Mouse (Mus musculus) hindbrain, embryonic 13.5 days (tissue): ENCODE results near the gene 1110032A03Rik. TPM values are rescaled to one million over a fixed set of nuclear protein-coding genes. Genes with fewer than 3 reads are reported as not detected.
A peak's percentile ranks its signal among the peaks of the same experiment; 100 is the strongest.

Source experiments
- ATAC-seq: fragments of 200-750 bp; cut with Nextera tagmentation; 2 replicates; pipeline ENCODE4 v1.8.0; 2017; ENCODE audit warnings: moderate TSS enrichment; ENCODE audit not compliant: low FRiP score
- H3K27ac ChIP-seq: fragments of 300-500 bp; sonication (generic); 2 replicates; pipeline ENCODE4 v1.5.1; 2015; ENCODE audit warnings: inconsistent platforms, mild to moderate bottlenecking, moderate library complexity
- H3K27me3 ChIP-seq: fragments of 300-500 bp; sonication (generic); 2 replicates; pipeline ENCODE4 v1.6.1; 2015; ENCODE audit warnings: mild to moderate bottlenecking, inconsistent platforms
- H3K36me3 ChIP-seq: fragments of 300-500 bp; sonication (generic); 2 replicates; pipeline ENCODE4 v1.6.1; 2015; ENCODE audit warnings: mild to moderate bottlenecking, inconsistent platforms
- H3K4me1 ChIP-seq: fragments of 300-500 bp; sonication (generic); replicated peaks from 2 replicates; pipeline ENCODE4 v1.6.1; 2015; ENCODE audit warnings: inconsistent platforms
- H3K4me2 ChIP-seq: fragments of 300-500 bp; sonication (generic); 2 replicates; pipeline ENCODE4 v1.6.1; 2015; ENCODE audit warnings: inconsistent platforms, mild to moderate bottlenecking, moderate library complexity
- H3K4me3 ChIP-seq: fragments of 300-500 bp; sonication (generic); 2 replicates; pipeline ENCODE4 v1.5.1; 2015; ENCODE audit warnings: mild to moderate bottlenecking, inconsistent platforms
- H3K9ac ChIP-seq: fragments of 300-500 bp; sonication (generic); 2 replicates; pipeline ENCODE4 v1.6.1; 2015; ENCODE audit warnings: mild to moderate bottlenecking, inconsistent platforms
- H3K9me3 ChIP-seq: fragments of 300-500 bp; sonication (generic); 2 replicates; pipeline ENCODE4 v1.6.1; 2016; ENCODE audit warnings: inconsistent platforms
- WGBS: fragments of 180-500 bp; shearing (Covaris S2); methylation state at CpG from one replicate; pipeline ENCODE4 v1.1.7; 2015; 5-methylcytosine and 5-hydroxymethylcytosine counted together
- polyA plus RNA-seq: library from polyadenylated mRNA; unstranded; fragments of >200 nt; fragmentation: Nextera tagmentation; extraction: Ambion mirVana; gene quantifications from 2 replicates; pipeline ENCODE4 v1.2.1, GENCODE M21; 2015

Gene 1110032A03Rik
- polyA plus RNA-seq, 1 experiment from 2014 or later: 64.6 TPM

- Histone ChIP-seq H3K4me1 (peaks cover 19% of the 10 kb centered on the region), H3K36me3 (no peaks in the 10 kb centered on the region), H3K9me3 (no peaks in the 10 kb centered on the region), H3K27ac (no peak overlapping the region), H3K4me2 (no peak overlapping the region), H3K4me3 (no peak overlapping the region), H3K9ac (no peak overlapping the region), H3K27me3 (peaks cover 17% of the 10 kb centered on the region)
- 74% methylated on average over 2 of the region's 2 CpGs for WGBS
- ATAC-seq: no peak
Measured at GRCm38 (mm10) chr9:50742744-50743143, 32.6 kb downstream of the 1110032A03Rik start.

DNA sequence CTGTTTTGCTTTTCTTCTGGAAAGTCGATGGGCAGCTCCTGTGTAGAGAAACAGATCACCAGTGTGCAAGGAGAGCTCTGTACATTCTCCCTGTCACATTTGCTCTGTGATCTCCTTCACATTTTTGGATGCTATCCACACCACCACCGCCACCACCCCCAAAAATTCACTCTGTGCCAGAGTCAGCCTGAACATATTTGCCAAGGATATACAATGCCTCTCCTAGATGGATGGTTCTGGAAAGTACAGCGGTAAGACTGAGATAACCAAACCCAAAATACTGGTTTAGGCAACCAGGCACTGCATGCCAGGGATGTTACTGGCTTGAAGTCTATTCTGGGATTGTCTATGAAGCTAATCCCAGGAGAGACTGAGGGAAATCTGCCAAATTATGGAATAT lies 33.1 kb downstream of the 1110032A03Rik start:
- 84% methylated on average over 3 of the region's 3 CpGs for WGBS
- H3K27ac ChIP-seq: no peak overlapping the region
- peaks cover 19% of the 10 kb centered on the region for H3K4me1 ChIP-seq
- no peak overlapping the region for H3K9ac ChIP-seq
- no peaks in the 10 kb centered on the region for H3K36me3 ChIP-seq
- H3K4me2 ChIP-seq: no peak overlapping the region
- H3K4me3 ChIP-seq: no peak overlapping the region
- ATAC-seq: no peak
- no peaks in the 10 kb centered on the region for H3K9me3 ChIP-seq
- peaks cover 17% of the 10 kb centered on the region for H3K27me3 ChIP-seq

GRCm38 (mm10) chr9:50740867-50741784 lies 34.2 kb downstream of the 1110032A03Rik start:
- H3K9me3 ChIP-seq: no peaks in the 10 kb centered on the region
- peaks cover 15% of the 10 kb centered on the region for H3K4me1 ChIP-seq
- 89% methylated on average over 14 of the region's 14 CpGs for WGBS
- no peak overlapping the region for H3K9ac ChIP-seq
- H3K4me2 ChIP-seq: no peak overlapping the region
- ATAC-seq: no peak
- H3K27ac ChIP-seq: no peak overlapping the region
- H3K36me3 ChIP-seq: no peaks in the 10 kb centered on the region
- H3K27me3 ChIP-seq: peaks cover 13% of the 10 kb centered on the region
- no peak overlapping the region for H3K4me3 ChIP-seq

- H3K9ac ChIP-seq: peak within 1 kb of the TSS; percentile 35; the same call in 1 of the 2 replicates
- peaks cover 11% of the 10 kb centered on the region for H3K4me1 ChIP-seq
- H3K36me3 ChIP-seq: no peaks in the 10 kb centered on the region
- peak; percentile 92 for ATAC-seq
- no peak within 1 kb of the TSS for H3K27ac ChIP-seq
- peak within 1 kb of the TSS; percentile 60 for H3K4me2 ChIP-seq
- no peaks in the 10 kb centered on the region for H3K9me3 ChIP-seq
- H3K27me3 ChIP-seq: peaks cover 5% of the 10 kb centered on the region; the same call in 1 of the 2 replicates
- H3K4me3 ChIP-seq: peak within 1 kb of the TSS; percentile 36
- 13% methylated on average over 36 of the region's 36 CpGs for WGBS
Measured at GRCm38 (mm10) chr9:50738914-50739870, 36.1 kb downstream of the 1110032A03Rik start, which contains the start of gene Dixdc1. TSS of gene Dixdc1 (minus strand) at chr9:50739517.

DNA sequence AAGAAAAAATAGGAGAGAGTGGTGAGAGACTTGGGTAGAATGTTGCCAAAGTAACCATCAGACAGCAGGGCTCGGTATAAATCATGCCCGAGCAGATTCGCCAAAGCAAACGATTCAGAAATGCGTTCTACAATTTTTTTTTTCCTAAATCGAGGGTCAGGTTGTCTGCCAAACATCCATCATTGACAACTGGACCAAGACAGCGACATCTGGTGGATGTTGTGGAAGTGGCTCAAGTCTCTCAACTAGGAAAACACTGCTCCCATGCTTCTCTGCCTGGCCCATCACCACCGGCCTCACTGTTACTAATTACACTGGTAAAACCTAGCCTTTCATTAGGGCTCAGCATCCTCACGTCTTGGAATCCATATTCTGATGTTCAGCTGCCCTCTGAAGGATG lies 40.3 kb downstream of the 1110032A03Rik start:
- no peak overlapping the region for H3K9ac ChIP-seq
- H3K4me2 ChIP-seq: peak overlapping the region; percentile 24
- no peaks in the 10 kb centered on the region for H3K9me3 ChIP-seq
- ATAC-seq: no peak
- H3K4me3 ChIP-seq: no peak overlapping the region
- 8% methylated on average over 9 of the region's 9 CpGs for WGBS
- H3K27ac ChIP-seq: no peak overlapping the region
- peaks cover 17% of the 10 kb centered on the region for H3K4me1 ChIP-seq
- no peaks in the 10 kb centered on the region for H3K36me3 ChIP-seq
- H3K27me3 ChIP-seq: 0 out of 2 replicates have a peak, but pooled peaks cover 5% of the 10 kb centered on the region

GRCm38 (mm10) chr9:50732560-50732959 lies 42.8 kb downstream of the 1110032A03Rik start:
- H3K9ac ChIP-seq: no peak overlapping the region
- no peaks in the 10 kb centered on the region for H3K9me3 ChIP-seq
- H3K36me3 ChIP-seq: no peaks in the 10 kb centered on the region
- no peak overlapping the region for H3K4me2 ChIP-seq
- peak overlapping the region; percentile 13 for H3K27ac ChIP-seq
- 0 out of 2 replicates have a peak, but pooled peaks cover 5% of the 10 kb centered on the region for H3K27me3 ChIP-seq
- no peak overlapping the region for H3K4me3 ChIP-seq
- no peak for ATAC-seq
- peaks cover 13% of the 10 kb centered on the region for H3K4me1 ChIP-seq
- WGBS: 7% methylated on average over 4 of the region's 4 CpGs

GRCm38 (mm10) chr9:50729600-50729999 lies 45.7 kb downstream of the 1110032A03Rik start:
- peak overlapping the region; percentile 23; the same call in 1 of the 2 replicates for H3K27ac ChIP-seq
- no peak for ATAC-seq

DNA sequence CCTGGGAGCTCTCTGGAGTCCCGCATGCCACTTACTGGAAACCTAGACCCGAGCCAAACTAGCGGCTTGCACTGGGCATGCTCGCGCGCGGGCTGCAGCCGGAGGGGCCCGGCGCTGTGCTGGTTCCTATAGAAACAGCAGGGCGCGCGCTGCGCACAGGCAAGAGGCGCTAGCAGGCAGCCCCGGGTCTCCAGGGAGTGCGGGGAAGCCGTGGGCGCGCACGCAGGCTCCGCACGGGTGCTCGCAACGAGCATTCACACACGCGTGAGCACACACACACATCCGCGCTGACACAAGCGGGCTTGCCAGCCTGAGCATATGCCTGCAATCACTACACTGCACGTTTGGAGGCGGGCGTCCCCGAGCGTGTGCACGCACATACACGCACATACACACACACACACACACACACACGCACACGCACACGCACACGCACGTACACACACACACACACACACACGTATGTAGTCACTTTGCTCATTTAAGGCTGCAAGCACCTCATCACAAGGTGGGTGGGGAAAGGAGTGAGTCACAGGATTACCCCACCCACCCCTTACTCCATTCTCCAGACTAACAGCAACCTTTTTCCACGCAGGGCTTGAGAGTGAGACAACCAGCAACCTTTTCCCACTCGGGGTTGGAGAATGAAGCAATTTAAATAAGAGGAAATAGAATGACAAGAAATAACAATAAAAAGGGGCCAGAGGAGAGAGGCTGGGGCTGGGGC lies 47.2 kb downstream of the 1110032A03Rik start:
- Histone ChIP-seq H3K4me2 (peak overlapping the region; percentile 83), H3K4me3 (peak overlapping the region; percentile 59), H3K9ac (peak overlapping the region; percentile 87), H3K9me3 (no peaks in the 10 kb centered on the region), H3K27ac (peak overlapping the region; percentile 91), H3K4me1 (peaks cover 55% of the 10 kb centered on the region), H3K27me3 (no peaks in the 10 kb centered on the region), H3K36me3 (no peaks in the 10 kb centered on the region)
- under 1% methylated on average over 40 of the region's 45 CpGs for WGBS
- peak; percentile 96 for ATAC-seq

More at GRCm38 (mm10) chr9:50729600-50729999, 45.7 kb downstream of the 1110032A03Rik start:
- Histone ChIP-seq H3K36me3 (no peaks in the 10 kb centered on the region), H3K4me2 (no peak overlapping the region), H3K4me3 (no peak overlapping the region), H3K9me3 (no peaks in the 10 kb centered on the region), H3K4me1 (peaks cover 42% of the 10 kb centered on the region), H3K27me3 (no peaks in the 10 kb centered on the region), H3K9ac (no peak overlapping the region)
- 69% methylated on average over 4 of the region's 4 CpGs for WGBS

DNA sequence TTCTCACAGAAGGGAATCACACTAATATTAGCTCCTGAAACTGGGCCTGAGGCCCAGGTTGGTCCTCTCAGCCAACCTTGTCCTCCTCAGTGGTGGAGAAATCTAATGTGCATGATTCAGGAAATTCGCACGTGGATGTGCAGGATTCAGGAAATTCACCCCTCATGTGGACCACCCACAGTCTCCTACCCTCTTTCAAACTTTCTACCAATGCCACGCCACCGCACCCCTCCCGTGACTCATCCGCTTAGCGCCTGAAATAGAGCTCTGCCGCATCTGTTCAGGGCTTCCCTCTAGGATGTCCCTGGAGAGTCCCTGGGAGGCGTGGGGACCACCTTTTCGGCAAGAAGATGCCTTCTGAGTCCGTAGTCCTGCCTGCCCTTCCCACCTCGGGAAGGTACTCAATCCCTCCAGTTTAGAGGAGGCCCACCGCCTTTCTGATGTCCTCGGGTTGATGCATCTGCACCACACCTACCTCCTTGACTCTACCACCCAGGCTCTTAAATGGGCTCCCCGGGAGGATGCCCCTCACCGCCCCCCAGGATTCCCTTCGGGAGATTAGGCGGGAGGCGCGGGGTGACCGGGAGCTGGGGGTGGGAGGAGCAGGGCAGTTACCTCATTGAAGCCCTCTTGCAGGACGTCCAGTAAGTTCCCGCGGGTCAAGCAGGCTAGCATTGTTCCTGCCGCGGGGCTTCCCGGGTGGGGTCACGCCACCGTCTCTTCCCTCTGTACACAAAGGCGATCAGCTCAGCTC lies 48.0 kb downstream of the 1110032A03Rik start:
- WGBS: 2% methylated on average over 30 of the region's 30 CpGs
- H3K9ac ChIP-seq: peak overlapping the region; percentile 87
- peak; percentile 19 for ATAC-seq
- peak overlapping the region; percentile 59 for H3K4me3 ChIP-seq
- no peaks in the 10 kb centered on the region for H3K9me3 ChIP-seq
- peak overlapping the region; percentile 83 for H3K4me2 ChIP-seq
- no peaks in the 10 kb centered on the region for H3K36me3 ChIP-seq
- peak overlapping the region; percentile 91 for H3K27ac ChIP-seq
- no peaks in the 10 kb centered on the region for H3K27me3 ChIP-seq
- H3K4me1 ChIP-seq: peaks cover 59% of the 10 kb centered on the region

DNA sequence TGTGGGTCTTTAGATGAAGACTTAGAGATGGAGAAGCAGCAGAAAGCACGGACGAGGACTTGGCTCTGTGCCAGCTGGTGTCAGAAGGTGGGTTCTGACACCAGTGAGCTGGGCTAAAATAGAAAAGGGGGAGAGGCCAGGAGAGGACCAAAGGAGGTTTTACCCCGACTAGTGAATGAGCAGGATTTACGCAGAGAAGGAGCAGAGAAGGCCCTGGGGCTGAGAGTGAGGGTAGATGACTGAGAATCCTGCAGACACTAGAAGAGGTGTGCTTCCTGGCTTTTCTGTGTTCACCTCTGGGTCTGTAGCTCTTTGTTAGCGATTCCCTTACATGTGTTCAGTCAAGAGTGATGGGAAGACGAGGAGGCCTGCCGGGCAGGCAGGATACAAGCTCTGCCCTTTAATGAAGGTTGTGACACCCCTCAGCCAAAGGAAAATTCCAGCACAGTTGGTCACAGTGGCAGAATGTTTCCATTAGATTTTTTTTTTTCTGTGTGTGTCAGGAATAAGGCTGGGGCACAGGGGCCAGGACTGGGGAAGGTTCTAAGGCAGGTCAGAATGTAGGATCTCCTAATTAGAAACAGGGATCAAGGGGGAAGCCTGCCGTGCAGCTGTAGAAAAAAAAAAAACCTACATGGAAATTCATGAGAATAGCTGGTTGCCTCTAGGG lies 49.3 kb downstream of the 1110032A03Rik start:
- Histone ChIP-seq H3K9ac (peak overlapping the region; percentile 87), H3K4me1 (peaks cover 68% of the 10 kb centered on the region), H3K4me3 (peak overlapping the region; percentile 59), H3K27ac (peak overlapping the region; percentile 91), H3K4me2 (peak overlapping the region; percentile 83), H3K9me3 (no peaks in the 10 kb centered on the region), H3K27me3 (no peaks in the 10 kb centered on the region), H3K36me3 (no peaks in the 10 kb centered on the region)
- 21% methylated on average over 8 of the region's 8 CpGs for WGBS
- no peak for ATAC-seq
